Mouse (Mus musculus) urinary bladder, postnatal 4 days (tissue): ENCODE measurements around the gene Brca1.
"Not testable (repeated sequence)": the region's sequence is repeated elsewhere in the genome, so short reads cannot be mapped to it uniquely, and the experiment has no call there.

Experiments used
- DNase-seq, 2 experiments: peaks; one replicate each; pipeline ENCODE4 v3.0.0; 2021 to 2022; ENCODE audit warnings: low spot score in 2 of 2

Gene Brca1

DNA sequence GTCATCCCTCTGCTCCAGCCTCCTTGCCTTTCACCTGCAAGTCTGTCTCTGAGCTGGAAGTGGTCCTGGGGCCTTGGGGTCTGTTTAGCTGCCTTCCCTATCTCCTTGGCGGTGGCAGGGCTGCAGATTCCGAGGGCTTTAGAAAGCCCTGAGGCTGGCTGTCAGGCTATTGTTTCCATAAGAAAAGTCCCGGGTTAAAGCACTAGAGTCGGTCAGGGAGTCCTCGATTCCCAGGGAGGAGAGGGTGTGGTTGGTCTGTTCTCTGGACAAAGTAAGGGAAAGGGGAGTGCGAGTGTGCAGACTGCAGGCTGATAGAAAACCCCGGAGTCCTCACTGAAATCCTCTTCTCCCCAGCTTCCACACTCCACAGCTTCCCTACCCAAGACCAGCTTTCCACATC, 81.5 kb downstream of the Brca1 start:
- DNase-seq = no peak

DNA sequence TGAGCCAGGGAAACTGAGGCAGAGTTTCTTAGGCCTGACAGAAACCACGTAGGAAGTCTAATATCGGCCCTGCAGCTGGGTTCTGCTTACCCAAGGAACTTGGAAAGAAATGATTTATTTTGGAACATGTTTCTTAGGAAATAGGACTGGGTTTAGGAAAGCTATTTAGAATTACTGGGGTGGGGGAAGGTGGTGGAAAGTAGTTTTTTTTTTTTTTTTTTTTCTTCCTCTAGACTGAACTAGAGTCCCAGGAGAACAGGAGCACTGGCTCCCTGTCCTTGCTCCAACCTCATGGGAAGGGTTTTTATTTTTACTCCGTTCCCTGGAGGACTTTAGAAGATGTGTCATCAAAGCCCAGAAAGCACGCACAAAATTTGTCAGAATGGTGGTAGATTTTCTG, 82.6 kb downstream of the Brca1 start:
- no peak for DNase-seq

DNA sequence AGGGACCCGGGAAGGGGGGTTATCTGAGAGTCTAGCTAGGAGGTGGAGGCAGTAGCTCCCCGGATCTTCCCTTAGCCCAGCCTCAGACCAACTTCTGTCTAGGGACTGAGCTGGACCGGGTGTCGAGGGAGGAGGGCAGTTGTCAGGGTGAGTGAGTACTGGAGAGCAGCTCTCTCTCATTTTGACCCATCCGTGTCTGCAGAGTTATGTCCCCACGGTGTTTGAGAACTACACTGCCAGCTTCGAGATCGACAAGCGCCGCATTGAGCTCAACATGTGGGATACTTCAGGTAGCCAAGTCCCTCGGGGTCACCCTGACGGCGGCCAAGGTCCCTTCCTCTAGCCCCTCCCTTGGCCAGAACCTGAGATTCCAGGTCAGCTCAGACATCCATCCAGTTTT, 83.0 kb downstream of the Brca1 start:
- no peak for DNase-seq

DNA sequence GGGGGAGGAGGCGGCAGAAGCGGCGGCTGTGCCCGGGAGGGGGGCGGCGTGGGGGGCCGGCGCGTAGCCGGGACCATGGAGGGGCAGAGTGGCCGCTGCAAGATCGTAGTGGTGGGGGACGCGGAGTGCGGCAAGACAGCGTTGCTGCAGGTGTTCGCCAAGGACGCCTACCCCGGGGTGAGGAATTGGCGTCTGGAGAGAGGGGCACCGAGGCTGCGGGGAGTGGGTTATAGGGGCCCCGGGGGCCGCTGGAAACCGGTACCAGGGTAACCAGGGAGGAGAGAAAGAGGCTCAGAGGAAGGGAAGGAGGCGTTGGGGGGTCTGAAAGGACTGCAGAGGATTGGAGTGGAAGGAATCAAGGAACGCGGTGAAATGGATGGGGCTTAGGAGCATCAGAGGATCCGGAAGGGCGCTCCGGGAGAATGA, 83.5 kb downstream of the Brca1 start:
- DNase-seq = no peak

DNA sequence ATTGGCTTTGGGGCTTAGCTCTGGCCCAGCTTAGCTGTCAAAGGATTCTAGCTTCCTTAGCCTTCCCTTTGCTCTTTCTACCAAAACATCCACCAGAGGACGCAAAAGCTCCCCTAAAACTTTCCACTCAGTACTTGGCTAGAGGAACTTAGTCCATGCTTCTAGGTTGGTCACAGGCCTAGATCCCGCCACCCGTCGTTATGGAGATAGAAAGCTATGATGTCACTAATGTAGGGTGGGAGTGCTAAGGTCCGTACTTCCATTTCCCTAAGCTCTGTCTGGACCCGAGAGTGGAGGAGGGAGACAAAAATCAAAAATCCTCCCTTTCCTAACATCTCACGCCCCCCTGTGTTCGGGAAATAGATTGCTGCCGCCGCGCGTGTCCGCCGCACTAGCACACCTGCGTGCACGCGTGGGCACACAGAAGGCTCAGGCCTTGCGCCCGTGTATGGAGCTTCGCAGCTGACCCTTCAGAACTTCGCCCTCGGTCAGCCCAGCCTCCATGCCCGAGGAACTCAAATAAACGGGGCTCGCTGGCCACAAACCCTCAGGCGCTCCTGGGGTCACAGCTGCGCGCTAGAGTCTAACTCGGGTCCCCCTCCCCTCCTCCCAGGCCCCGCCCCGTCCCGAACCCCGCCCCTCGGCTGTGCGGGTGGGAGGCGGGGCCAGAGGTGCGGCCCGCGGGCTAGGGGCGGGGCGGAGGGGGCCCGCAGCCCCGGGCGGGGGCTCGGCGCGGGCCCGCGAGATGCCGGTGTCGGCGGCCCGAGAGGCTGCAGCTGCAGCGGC, 84.1 kb downstream of the Brca1 start:
- peak in 1 of 2 experiments; percentile 67 for DNase-seq

DNA sequence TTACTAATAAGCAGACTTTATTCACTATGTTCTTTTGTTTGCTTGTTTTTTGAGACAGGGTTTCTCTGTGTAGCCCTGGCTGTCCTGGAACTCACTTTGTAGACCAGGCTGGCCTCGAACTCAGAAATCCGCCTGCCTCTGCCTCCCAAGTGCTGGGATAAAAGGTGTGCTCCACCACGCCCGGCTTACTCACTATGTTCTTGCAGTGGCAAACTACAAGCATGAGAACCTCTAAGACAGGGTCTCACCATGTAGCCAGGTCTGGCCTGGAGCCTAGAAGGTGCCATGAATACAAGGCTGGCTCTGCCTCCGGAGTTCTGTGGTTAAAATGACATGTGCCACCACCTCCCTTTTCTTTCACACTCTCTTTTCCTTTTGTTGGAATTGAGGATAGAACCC, 85.2 kb downstream of the Brca1 start:
- not testable (repeated sequence) for DNase-seq

DNA sequence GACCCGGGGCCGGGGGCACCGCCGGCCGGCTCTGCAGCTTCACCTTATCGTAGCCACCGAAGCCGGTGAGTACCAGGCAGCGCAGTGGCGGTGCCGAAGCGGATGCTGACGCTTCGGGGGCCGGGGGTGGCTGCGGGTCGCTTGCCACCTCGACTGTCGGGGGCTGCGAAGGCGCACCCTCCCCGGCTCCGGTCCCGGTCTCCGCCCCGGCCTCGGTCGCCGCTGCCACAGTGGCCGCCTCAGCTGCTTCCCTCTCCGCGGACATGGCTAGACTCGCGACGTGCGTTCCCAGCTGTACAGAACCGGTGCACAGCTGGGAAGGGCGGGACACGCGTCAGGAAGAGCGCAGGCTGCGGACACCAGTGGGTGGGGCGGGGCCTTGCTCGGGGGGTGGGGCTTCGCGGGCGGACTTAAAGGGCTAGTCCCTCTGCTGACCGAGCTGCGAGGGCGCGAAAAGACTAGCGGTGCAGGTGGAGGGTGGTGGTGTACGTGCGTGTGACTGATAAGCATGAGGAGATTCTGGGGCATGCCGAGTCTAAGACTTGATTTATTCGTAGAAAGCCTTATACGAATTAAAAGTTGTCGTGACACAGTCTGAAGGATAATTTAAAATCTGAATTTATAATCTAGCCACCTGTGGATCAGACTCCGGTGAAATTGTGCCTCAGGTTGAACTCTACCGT, 85.7 kb downstream of the Brca1 start, which contains the start of gene Vat1:
TSS of gene Vat1 (minus strand) at position 362 of the 683 bp plus-strand sequence.
- peak; percentile 70 to 77 for DNase-seq

DNA sequence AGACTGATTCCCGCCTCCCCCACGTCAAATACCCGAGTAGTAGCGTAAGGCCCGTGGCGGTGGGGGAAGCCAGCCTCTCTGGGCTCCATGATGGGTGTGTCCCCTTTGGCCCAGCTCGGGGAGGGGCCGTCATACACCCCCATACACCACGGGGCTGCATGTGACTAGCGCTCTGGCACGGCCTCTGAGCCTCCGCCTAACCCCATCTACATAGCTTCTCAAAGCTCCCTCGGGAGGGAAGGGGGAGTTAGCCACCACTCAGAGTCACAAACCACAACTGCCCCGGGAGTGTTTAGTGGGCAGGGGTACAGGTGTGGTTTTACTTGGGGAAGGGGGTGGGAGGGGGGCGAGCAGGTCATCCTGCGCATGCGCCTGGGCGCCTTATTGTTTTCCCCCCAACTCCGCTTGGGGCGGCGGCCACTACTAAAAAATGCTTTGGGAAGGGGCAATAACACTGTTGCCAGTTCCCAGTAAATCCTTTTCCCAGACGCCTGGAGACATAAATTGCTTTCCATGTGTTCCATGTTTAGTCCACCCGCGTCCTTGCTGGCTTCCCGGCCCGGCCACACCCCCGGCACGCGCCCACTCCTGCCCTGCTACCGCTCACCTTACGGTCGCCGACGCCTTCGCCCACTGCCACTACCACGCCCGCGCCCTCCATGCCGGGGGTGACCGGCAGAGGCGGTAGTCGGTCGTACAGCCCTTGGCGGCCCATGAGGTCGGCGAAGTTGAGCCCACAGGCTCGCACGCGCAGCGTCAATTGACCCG, 86.5 kb downstream of the Brca1 start:
- DNase-seq = peak; percentile 80 to 81

DNA sequence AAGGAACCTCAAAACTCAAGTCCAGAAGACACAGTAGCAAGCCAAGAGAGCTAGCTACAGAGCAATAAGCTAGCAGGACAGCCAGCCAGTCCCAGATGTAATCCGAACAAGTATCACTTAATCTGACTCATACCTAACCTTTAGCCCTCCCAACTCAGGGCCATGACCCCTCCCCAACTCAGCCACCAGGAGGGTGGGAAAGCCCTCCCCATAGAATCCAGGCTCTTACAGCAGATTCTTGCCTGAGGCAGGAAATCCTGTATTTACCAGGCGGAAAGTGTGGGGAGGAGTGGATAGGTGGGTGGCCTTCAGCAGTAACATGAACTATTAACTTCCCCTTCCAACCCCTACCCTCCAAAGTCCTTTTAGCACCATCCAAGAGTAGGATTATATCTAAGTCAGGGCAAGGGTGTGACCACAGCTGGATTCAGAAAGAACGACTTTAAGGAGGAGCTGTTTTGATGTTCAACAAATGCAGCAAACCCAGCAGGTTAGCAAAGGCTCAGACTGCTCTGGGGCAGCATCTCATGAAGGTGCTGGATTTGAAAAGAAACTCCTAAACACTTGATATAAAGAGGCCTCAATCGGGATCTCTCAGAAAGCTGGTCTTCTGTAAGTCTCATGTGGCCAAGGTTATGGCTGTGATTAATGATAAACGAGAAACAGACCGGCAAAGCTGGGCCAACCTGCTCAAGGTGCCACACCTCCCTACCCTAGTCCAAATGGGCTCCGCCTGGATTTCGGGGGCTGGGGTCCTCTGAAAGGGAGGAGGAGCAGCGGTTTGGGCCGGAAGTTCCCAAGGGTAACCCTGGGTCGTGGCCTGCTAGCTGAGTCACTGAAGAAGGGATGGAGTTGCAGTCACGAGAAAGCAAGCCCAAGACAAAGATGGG, 87.3 kb downstream of the Brca1 start, which contains the start of gene Rnd2:
TSS of gene Rnd2 (plus strand) at position 789 of the 890 bp plus-strand sequence.
- DNase-seq = no peak

DNA sequence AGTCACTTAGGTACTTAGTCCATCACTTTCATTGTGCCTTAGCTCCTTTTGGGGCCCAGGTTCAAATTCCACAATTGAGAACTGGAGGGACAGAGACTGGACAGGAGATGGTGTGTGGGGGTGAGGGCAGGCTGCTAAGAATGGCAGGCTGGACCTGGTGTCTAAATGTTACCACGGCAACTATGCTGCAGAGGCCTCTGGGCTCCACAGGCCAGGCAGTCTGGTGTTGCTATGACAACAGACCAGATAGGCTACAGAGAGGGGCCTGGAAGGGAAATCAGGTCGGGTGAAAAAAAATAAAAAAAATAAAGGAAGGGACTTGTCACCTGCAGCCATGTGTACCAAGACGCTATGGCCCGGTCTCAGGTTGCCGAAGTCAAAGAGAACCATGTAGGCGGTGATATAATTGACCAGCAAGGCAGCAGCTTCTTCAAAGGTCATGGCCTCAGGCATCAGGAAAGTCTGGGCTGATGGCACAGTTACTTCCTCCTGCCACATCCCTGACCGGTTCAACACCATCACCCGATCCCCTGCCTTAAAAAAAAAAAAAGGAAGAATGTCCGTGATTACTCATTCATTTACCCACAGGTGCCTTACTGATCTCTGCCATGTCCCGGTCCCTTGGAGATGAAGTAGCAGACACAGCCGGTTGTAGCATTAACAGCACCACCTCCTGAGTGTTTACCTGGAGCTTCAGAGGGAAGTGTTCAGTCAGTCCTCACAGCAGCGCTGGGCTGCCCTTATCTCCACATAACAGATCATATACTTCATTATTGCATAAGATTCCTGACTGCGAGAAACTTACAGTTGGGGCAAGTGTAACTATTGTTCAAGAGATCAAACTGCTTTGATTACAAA, 88.9 kb downstream of the Brca1 start:
- no peak for DNase-seq

DNA sequence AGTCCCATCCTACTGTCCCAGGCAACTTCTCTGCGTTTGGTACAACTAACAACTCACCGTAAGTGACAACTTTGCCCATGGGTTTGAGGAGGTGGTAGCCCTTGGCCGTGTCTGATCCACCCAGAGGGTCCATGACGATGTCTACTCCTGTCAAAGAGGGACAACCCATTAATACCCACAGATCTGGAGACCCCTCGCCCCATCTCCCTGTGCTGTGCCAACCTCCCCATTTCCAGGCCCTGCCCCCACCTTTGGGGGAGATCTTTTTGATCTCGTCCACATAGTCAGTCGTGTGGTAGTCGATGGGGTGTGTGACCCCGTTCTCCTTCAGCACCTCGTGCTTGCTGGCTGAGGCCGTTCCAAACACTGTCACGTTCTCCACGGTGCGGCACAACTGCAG, 89.6 kb downstream of the Brca1 start:
- DNase-seq = no peak

DNA sequence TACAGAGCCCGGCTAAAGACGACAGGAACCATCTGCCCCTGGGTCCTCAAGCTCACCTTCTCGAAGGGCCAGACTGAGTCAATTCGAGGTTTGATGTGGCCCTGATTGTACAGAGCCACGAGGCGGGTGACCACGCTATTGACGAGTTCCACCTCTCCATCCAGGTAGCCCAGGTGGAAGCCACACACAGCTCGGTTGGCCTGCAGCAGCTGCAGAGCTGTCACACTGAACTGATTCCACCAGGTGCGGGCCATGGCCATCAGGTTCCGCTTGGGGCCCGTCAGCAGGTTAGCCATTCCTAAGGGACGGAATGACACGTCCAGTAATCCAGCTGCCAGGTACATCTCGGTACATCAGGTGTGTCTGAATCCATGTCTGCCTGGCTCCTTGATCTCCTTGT, 91.4 kb downstream of the Brca1 start:
- DNase-seq = no peak

DNA sequence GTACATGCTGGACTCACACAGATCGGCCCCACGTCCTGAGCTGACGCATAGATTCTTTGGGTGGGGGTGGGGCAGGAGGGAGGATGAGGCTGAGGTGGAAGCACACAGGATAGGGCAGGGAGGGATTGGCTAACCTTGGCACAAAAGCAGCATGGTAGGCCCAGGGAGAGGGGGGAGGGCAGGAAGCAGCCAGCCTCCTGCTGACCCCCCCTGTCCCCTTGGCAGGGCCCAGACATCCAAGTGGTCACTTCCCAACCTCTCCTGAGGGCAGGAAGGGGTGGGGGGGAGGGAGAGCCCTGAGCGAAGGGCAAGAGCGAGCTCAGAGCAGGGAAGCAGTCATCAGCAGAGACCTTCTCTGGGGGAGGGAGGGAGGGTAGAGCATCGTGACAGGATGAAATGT, 92.0 kb downstream of the Brca1 start:
- no peak for DNase-seq

DNA sequence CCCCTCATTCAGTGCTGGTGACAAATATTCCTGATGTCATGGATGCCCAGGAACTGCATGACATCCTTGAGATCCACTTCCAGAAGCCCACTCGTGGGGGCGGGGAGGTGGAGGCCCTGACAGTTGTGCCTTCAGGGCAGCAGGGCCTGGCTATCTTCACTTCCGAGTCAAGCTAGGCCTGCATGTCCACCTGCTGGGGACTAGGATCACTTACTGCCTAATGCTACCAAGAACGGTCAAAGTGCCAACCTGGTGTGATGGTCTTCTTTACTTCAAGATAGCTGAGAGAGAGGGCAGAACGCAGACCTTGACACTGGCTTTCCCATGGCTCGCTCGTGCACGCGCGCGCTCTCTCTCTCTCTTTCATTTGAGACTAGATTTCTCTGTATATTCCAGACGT, 93.5 kb downstream of the Brca1 start:
- DNase-seq = no peak

DNA sequence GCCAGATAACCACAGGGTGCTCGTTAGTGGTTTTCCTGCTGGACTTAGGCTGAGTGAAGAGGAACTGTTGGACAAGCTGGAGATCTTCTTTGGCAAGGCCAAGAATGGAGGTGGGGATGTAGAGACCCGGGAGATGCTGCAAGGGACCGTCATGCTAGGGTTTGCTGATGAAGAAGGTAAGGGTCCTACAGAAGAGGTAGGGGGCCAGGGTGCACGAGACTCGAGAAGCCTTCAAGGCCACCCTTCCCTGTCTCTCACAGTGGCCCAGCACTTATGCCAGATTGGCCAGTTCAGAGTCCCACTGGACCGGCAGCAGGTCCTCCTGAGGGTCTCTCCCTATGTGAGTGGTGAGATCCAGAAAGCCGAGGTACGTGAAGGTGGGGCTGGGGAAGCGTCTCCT, 94.1 kb downstream of the Brca1 start:
- no peak for DNase-seq

DNA sequence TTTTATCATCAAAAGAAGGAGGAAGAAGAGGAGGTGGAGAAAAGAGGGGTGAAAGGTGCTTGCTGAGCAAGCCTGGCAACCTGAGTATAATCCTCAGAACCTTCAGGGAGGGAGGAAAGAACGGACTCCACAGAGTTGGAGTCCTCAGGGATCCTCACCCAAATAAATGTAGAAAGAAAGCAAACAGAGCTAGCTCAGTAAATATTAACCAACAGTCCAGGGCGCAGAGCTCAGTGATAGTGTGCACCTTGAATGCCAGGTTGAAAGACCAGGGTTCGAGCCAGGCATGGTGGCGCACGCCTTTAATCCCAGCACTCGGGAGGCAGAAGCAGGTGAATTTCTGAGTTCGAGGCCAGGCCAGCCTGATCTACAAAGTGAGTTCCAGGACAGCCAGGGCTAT, 96.1 kb downstream of the Brca1 start:
- no peak for DNase-seq

DNA sequence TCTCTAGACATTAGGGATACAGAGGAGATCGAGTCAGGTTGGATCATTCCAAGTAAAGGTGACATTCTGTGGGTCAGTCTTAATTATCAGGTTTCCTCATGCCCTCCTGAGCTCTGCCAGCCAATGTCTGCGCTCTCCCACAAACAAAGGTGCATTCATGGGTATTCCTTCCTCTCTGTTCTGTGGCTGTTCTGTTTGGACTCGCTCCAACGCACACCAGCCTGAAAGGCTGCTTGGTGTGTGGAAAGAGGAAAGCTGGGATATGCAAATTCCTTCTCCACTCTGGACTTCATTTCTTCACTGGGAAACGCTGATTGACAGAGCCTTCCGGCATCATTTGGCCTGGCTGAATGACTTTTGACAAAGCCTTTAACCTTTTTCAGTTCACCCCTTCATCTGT, 97.1 kb downstream of the Brca1 start:
- DNase-seq = no peak

DNA sequence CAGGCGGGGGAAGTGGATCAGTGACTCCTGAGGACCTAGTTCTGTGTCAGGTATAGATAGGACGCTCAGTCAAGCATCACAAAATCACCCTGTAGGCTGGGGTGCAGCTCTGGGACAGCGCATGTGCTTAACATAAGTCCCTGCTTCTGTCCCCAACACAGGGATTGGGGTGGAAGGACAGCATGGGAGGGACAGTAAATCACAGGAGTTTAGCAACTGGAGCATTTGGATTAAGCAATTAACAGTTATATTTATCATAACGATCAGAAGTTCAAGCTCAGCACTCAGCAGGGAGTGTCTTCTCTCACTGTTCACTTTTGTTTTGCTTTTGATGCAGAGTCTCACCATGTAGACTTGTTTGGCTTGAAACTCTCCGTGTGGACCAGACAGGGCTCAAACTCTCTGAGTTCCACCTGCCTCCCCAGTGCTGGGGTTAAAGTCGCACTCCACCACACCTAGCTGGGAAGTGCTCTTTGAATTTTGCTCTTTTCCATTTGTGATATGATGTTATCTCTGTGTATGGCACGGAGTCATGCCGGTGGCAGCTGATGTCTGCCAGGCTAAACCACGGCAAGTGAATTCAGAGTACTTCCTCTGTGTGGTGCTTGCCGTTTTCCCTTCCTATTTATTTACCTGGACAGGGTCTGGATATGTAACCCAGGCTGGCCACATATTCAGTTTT, 99.5 kb downstream of the Brca1 start:
- peak in 1 of 2 experiments; percentile 34 for DNase-seq

DNA sequence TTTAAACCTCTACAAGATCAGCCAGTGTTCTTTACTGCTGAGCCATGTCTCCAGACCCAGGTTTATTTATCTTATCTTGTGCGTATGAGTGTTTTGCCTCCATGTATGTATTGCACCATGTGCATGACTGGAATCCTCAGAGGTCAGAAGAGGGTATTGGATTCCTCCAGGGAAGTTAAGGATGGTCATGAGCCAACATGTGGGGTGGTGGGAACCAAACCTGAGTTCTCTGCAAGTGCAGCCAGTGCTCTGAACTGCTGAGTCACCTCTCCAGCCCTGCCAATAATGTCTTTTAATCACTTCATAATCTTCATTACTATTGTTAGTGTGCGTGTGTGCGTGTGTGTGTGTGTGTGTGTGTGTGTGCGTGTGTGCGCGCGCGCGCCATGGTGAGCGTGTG, 100.2 kb downstream of the Brca1 start:
- DNase-seq = no peak

DNA sequence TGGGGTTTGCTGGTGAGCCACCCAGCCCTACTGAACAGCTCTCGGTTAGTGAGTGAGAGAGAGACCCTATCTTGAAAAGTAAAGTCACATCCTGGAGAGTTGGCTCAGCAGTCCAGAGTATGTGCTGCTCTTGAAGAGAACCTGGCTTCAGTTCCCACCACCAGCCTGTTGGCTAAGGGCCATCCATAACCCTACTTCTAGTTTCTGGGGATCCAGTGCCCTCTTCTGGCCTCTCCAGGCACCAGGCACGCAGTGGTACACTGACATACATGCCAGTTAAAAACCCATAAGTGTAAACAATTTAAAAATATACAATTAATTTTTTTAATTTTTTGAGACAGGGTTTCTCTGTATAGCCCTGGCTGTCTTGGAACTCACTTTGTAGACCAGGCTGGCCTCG, 101.4 kb downstream of the Brca1 start:
- no peak for DNase-seq
